Mouse (Mus musculus) hindbrain, postnatal 0 days (tissue): ENCODE measurements around the gene Cfd. TPM values are rescaled to one million over a fixed set of nuclear protein-coding genes. Genes with fewer than 3 reads are reported as not detected.

ENCODE experiments used
- ATAC-seq: fragments of 200-750 bp; cut with Nextera tagmentation; 2 replicates; pipeline ENCODE4 v1.8.0; 2017; ENCODE audit warnings: mild to moderate bottlenecking, moderate TSS enrichment, moderate library complexity
- DNase-seq: peaks from one replicate; pipeline ENCODE4 v3.0.0-alpha.2; 2015; ENCODE audit warnings: low spot score
- H3K27ac ChIP-seq: fragments of 300-500 bp; sonication (generic); 2 replicates; pipeline ENCODE4 v1.5.1; 2014; ENCODE audit warnings: mild to moderate bottlenecking
- H3K27me3 ChIP-seq: fragments of 300-500 bp; sonication (generic); 2 replicates; pipeline ENCODE4 v1.6.1; 2014; ENCODE audit warnings: low read length, mixed read lengths; ENCODE audit not compliant: insufficient read depth
- H3K36me3 ChIP-seq: fragments of 300-500 bp; sonication (generic); 2 replicates; pipeline ENCODE4 v1.6.1; 2014; ENCODE audit warnings: low read length, mixed read lengths; ENCODE audit not compliant: insufficient read depth
- H3K4me1 ChIP-seq: fragments of 300-500 bp; sonication (generic); 2 replicates; pipeline ENCODE4 v1.6.1; 2014; ENCODE audit warnings: antibody characterized with exemption, low read length, mixed read lengths; ENCODE audit not compliant: insufficient read depth
- H3K4me2 ChIP-seq: fragments of 300-500 bp; sonication (generic); 2 replicates; pipeline ENCODE4 v1.6.1; 2014; ENCODE audit warnings: low read depth, mild to moderate bottlenecking, low read length, moderate library complexity, mixed read lengths
- H3K4me3 ChIP-seq: fragments of 300-500 bp; sonication (generic); 2 replicates; pipeline ENCODE4 v1.5.1; 2014; ENCODE audit warnings: low read length
- H3K9ac ChIP-seq: fragments of 300-500 bp; sonication (generic); replicated peaks from 2 replicates; pipeline ENCODE4 v1.6.1; 2014; ENCODE audit warnings: mild to moderate bottlenecking, low read length, moderate library complexity, mixed read lengths
- H3K9me3 ChIP-seq: fragments of 300-500 bp; sonication (generic); 2 replicates; pipeline ENCODE4 v1.6.1; 2016; ENCODE audit warnings: low read length, mixed read lengths
- CTCF ChIP-seq: IDR thresholded peaks from 2 replicates; pipeline ENCODE4 v1.5.1; 2016; ENCODE audit warnings: antibody characterized with exemption, control low read depth, low read depth
- WGBS: fragments of 180-500 bp; shearing (Covaris S2); extraction: QIAGEN DNeasy Blood & Tissue Kit; methylation state at CpG from one replicate; pipeline ENCODE4 v1.1.7; 2014; 5-methylcytosine and 5-hydroxymethylcytosine counted together
- polyA plus RNA-seq: library from polyadenylated mRNA; unstranded; fragments of >200 nt; fragmentation: Nextera tagmentation; extraction: Ambion mirVana; gene quantifications from 2 replicates; pipeline ENCODE4 v1.2.1, GENCODE M21; 2015
- total RNA-seq: library from RNA; depleted of rRNA; stranded (reverse); fragments of >200 nt; gene quantifications from 2 replicates; pipeline ENCODE4 v1.2.3, GENCODE M21; 2014

Cfd gene
- total and polyA plus RNA-seq, 2 experiments from 2014 or later = not detected

DNA sequence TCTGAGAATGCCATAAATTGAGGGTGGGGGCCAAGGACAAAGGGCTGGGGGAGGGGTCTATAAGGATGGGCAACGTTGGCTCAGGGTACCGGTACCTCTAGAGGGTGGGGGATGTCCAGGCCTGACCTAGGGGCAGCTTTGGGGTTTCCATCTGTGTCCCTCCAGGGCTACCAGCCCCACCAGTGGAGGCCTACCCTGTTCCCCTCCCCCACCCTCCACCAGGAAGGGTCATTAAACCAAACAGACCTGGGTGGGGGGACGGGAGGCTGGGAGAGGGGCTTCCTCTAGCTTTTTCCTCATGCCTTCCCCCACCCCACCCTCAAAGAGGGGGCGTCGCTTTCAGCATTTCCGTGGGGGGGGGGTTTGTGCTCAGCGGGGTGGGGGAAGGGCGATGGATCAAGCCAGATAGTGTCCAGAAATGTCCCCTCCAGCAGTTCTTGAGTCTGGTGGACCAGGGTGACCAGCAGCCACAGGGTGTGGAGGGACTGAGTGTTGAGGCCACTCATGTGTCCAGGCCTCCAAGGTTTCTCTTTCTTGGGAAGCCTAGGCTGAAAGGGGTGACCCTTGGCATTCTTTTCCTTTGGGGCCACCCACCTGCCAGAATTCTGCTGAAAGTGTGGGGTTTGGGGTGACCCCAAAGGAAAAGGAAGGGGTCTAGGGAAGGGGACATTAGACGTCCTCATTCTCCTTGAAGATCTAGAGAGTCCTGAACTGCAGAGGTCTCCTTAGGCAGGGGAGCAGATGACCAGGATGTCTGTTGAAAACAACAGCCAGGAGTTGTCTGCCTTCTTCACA is 38.5 kb downstream of the Cfd start:
- Histone ChIP-seq H3K4me2 (peak overlapping the region; percentile 96), H3K27me3 (no peaks in the 10 kb centered on the region), H3K4me3 (peak overlapping the region; percentile 86), H3K9me3 (no peaks in the 10 kb centered on the region), H3K9ac (0 out of 2 replicates have a peak overlapping the region, but pooled peaks have one; percentile 18), H3K36me3 (no peaks in the 10 kb centered on the region), H3K27ac (peak overlapping the region; percentile 88; the same call in 1 of the 2 replicates), H3K4me1 (0 out of 2 replicates have a peak, but pooled peaks cover 9% of the 10 kb centered on the region)
- ATAC-seq (no peak), DNase-seq (no peak)
- TF ChIP-seq CTCF = no peak
- WGBS = 35% methylated on average over 9 of the region's 9 CpGs

GRCm38 (mm10) chr10:79929967-79930825 is 39.5 kb downstream of the Cfd start:
- peak; percentile 12; the same call in 1 of the 2 replicates for TF ChIP-seq CTCF

DNA sequence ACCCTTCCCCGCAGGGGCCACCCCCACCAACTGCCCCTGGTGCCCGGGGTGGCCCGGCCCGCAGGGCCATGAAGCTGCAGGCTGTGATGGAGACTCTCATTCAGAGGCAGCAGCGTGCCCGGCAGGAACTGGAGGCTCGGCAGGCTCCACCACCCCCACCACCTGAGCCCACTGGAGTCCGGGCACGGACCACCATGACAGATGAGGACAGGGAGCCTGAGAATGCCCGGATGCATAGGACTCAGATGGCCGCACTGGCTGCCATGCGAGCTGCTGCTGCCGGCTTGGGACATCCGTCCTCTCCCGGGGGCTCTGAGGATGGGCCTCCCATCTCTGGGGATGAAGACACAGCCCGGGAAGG is 40.2 kb downstream of the Cfd start:
- Histone ChIP-seq H3K9me3 (no peaks in the 10 kb centered on the region), H3K4me3 (no peak overlapping the region), H3K36me3 (no peaks in the 10 kb centered on the region), H3K27me3 (no peaks in the 10 kb centered on the region), H3K27ac (0 out of 2 replicates have a peak overlapping the region, but pooled peaks have one; percentile 20), H3K4me2 (no peak overlapping the region), H3K9ac (no peak overlapping the region; the same call in 1 of the 2 replicates), H3K4me1 (0 out of 2 replicates have a peak, but pooled peaks cover 8% of the 10 kb centered on the region)
- DNase-seq (no peak), ATAC-seq (no peak)
- 60% methylated on average over 16 of the region's 16 CpGs for WGBS
- TF ChIP-seq CTCF = no peak

More at GRCm38 (mm10) chr10:79929967-79930825, 39.5 kb downstream of the Cfd start:
- Histone ChIP-seq H3K27ac (peak overlapping the region; percentile 20; the same call in 1 of the 2 replicates), H3K4me3 (no peak overlapping the region), H3K9me3 (no peaks in the 10 kb centered on the region), H3K36me3 (no peaks in the 10 kb centered on the region), H3K9ac (no peak overlapping the region; the same call in 1 of the 2 replicates), H3K27me3 (no peaks in the 10 kb centered on the region), H3K4me2 (no peak overlapping the region), H3K4me1 (0 out of 2 replicates have a peak, but pooled peaks cover 9% of the 10 kb centered on the region)
- DNase-seq (no peak), ATAC-seq (no peak)
- WGBS = 71% methylated on average over 18 of the region's 18 CpGs

GRCm38 (mm10) chr10:79931797-79932196 is 41.1 kb downstream of the Cfd start:
- no peak for TF ChIP-seq CTCF
- DNase-seq = no peak
- Histone ChIP-seq H3K9ac (no peak overlapping the region), H3K4me2 (no peak overlapping the region), H3K4me3 (no peak overlapping the region), H3K4me1 (0 out of 2 replicates have a peak, but pooled peaks cover 5% of the 10 kb centered on the region), H3K9me3 (no peaks in the 10 kb centered on the region), H3K27me3 (no peaks in the 10 kb centered on the region), H3K27ac (no peak overlapping the region), H3K36me3 (no peaks in the 10 kb centered on the region)
- ATAC-seq = no peak
- WGBS = 82% methylated on average over 9 of the region's 9 CpGs

DNA sequence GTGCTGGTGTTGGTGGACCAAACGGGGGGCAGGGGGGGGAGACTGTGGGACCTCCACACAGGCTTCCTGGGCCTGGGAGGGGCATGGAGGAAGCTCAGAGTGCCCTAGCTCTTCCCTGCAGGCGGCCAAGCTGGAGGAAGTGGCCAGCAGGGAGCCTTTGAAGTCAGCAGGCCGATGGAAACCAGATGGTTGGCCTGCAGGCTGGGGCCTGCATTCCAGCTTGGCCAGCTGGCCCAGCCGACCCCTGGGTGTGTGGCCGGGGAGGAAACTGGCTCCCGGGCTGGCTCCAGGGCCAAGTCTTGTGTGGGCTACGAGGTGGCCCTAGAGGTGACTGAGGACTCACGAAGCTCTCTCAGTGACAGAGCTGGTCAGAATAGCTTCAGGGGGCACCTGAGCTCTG is 42.1 kb downstream of the Cfd start:
- peak overlapping the region; percentile 55; the same call in 1 of the 2 replicates for H3K27ac ChIP-seq
- 21% methylated on average over 8 of the region's 8 CpGs for WGBS
- DNase-seq = peak; percentile 72
- H3K36me3 ChIP-seq = no peaks in the 10 kb centered on the region
- H3K4me1 ChIP-seq = peaks cover 10% of the 10 kb centered on the region
- no peaks in the 10 kb centered on the region for H3K27me3 ChIP-seq
- H3K4me3 ChIP-seq = no peak overlapping the region
- no peak overlapping the region for H3K4me2 ChIP-seq
- H3K9me3 ChIP-seq = no peaks in the 10 kb centered on the region
- no peak for TF ChIP-seq CTCF
- ATAC-seq = no peak
- no peak overlapping the region for H3K9ac ChIP-seq

DNA sequence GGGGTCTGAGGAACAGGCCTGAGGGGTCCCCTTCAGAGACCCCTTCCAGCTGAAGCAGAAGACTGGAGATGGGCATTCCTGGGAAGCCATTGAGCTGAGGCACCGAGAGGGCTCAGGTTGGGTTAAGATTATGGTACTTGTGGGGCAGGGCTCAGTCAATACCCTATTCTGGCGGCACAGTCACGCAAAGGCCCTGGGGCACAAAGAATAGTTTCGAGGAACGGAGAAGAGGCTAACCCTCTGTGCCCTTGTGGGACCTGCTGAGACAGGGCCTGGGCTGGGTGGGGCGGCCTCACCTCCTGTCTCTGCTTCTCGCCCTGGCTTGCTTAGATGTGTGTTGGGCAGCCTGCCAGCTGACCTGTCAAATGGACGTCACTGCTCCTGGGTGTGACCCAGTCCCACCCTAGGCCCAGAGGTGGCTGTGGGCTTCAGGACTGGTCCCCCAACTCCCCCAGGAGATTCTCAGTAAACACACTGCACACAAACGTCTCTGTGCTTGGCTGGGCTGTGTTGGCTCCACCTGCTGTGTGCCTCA is 42.6 kb downstream of the Cfd start:
- Histone ChIP-seq H3K36me3 (no peaks in the 10 kb centered on the region), H3K27me3 (no peaks in the 10 kb centered on the region), H3K4me3 (no peak overlapping the region), H3K27ac (peak overlapping the region; percentile 55; the same call in 1 of the 2 replicates), H3K4me2 (no peak overlapping the region), H3K4me1 (peaks cover 10% of the 10 kb centered on the region), H3K9ac (no peak overlapping the region), H3K9me3 (no peaks in the 10 kb centered on the region)
- no peak for TF ChIP-seq CTCF
- no peak for ATAC-seq
- DNase-seq = no peak
- 42% methylated on average over 9 of the region's 9 CpGs for WGBS
